Mouse (Mus musculus) testis, postnatal 10 days (tissue): ENCODE data around the gene Snx33.
A peak's percentile ranks its signal among the peaks of the same experiment; 100 is the strongest.
"Not testable (repeated sequence)": the region's sequence is repeated elsewhere in the genome, so short reads cannot be mapped to it uniquely, and the experiment has no call there.

ENCODE experiments used
- DNase-seq: peaks from one replicate; pipeline ENCODE4 v3.0.0; 2021; ENCODE audit warnings: low spot score

The Snx33 gene

DNA sequence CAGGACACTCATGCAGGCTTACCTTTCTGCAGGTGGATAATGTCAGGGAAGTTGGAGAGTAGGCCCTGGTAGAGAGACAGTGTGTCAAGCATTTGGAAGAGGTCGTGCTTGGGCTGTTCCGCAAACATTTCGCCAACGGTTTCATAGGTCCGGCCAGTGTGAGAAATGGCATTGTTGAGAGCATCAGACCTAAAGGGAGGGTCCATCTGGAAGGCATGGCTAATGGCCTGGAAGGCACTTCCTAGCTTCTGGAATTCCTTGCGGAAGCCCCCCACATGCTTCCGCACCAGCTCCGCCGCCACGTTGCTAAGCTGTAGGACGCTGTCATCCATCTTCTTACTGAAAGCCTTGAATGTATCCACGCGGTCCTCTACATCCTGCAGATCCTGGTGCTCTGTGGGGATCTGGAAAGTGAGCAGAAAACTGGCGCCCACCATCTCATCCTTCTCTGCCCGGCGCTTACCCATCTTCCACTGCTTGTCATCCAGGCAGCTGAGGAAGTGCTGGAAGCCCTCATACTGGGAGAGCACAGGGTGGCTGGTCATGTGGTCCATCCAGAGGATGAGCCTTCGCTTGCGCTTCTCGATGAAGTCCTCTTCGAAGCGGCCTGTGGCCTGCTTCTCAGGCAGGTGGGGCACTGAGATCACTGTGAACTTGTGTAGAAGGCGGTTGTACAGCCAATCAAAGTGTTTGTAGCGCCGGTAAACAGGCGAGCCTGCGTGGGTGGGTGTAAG is 2.7 kb downstream of the Snx33 start:
- peak; percentile 51 for DNase-seq

DNA sequence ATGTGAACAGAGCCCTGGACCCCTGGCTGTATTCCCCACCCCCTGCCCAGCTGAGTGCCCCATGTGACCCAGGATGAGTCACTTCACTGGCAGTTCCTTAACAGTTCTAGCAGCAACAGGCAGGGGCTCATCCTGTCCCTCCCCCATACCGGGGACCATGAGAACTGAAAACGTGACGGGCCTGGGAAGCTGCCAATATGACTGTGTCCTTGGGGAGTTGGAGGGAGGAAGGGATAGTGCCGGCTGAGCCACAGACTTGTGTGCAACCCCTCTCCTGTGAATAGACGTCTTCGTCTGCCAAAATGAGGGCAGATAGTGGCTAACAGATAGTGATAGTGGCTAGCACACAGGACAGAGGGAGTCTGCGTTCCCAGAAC is 3.5 kb downstream of the Snx33 start:
- peak; percentile 95 for DNase-seq

DNA sequence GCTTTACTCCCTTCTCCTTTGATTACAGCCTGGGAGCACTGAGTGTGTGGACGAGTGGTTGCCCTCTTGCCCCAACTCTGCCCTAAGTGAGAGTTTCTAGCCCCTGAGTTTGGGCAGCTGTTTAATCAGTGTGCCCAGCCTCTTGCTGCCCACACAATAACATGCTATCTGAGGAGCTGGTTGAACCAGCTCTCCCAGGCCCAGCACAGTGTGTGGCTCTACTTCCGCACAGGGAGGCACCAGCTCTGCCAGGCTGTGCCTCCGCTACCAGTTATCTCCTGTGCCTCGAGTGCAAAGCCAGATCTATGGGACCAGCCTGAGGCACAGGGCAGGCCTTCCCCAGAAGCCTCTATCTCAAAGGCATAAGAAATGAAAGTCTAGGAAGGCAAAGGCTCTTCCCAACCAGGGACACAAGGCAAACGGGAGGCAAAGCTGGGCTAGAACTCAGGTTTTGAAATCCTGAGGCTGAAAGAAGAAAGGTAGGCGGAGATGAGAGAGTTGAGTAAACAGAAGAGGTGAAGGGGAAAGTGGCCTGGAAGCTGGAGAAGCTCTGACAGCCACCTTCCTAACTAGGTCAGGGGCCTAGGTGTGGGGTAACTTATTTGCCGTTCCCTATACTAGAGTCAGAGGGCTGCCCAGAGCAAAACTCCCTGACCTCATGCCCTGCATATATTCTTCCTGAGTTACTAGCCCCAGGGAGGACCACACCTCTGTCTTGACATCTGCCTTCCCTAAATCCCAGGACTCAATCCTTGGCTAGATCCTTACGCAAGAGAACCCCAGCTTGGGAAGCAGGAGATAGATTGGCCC is 4.1 kb downstream of the Snx33 start:
- DNase-seq = no peak

DNA sequence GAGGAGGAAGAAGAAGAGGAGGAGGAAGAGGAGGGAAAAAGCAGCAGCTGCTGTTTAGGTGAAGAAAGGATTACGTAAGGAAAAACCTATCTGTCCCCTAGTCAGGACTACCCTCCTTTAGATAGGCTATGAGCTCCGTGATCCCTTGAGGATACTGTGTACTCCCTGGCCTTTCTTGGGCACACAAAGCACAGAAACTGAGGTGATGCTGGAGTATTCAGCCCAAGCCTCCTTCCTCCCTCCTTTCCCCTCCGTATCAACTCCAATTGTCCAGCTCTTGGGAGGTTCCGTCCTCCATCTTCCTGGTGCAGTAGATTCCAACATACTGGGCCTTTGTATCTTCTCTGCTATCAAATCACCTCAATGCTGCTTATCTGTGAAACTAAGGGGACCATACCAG is 5.4 kb downstream of the Snx33 start:
- no peak for DNase-seq

DNA sequence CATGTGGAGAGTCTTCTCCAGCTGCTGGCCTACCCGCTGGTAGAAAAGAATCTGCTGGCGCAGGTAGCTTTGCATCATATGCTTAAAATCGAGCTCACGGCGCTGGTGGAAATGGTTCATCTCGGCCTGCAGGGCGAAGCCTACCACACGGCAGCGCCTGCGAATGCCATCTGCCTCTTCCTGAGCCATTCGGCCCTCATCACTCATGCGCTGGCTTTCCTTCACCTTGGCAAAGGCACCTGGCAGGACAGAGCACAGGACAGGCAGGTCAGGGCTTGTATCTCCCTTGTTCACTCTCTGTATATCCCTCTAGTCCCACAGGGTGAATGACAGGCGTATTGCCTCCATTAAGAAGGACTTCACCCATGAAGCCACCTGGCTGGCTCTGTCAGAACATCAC is 9.7 kb downstream of the Snx33 start:
- no peak for DNase-seq

DNA sequence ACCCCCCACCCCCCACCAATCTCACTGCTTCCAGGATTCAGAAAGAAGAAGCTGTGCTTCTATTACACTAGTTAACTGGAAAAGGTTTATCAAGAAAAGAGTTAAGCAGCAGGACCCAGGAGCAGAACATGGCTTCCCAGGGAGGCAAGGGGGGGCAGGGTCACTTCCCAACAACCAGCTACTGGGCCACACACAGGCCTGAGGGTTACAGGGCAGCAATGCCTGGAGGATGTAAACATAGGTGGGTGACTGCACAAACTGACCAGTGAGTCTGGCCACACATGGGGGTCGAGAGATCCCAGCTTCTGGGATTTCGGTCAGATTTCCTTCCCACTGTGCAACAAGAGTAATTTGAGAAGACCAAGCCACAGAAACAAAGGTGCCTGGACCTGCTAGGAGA is 11.0 kb downstream of the Snx33 start:
- DNase-seq = no peak

DNA sequence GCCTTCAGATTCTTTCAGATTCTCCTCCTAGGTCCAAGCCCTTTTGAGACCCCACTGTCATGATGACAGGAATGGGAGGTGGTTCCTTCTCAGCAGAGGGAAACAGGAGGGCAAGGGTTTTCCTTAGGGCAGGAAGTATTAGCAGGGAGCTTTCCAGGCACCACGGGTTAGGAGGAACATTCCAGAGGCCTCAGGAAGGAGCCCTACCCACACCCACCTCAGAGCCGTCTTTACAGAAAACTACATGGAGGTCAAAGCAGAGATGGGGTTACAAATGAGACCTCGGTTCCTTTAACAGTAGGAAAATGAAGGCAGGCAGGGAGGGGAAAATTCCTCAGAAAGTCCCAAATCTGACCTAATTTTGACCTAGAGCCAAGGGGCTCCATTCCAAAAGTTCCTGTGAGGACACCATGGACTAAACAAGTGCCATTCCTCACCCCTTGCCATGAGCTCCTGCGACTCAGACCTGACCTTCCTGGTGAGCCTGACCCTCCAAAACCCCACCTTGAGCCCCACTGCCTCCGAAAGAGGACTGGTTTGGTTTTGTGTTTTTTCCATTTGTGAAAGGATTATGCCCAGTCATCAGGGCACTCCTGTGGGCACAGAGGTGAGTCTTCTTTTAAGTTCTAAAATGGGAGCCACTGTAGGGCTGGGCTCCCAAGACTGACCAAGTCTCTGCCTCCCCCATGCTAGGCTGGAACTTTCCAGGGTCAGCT is 12.3 kb downstream of the Snx33 start:
- no peak for DNase-seq

DNA sequence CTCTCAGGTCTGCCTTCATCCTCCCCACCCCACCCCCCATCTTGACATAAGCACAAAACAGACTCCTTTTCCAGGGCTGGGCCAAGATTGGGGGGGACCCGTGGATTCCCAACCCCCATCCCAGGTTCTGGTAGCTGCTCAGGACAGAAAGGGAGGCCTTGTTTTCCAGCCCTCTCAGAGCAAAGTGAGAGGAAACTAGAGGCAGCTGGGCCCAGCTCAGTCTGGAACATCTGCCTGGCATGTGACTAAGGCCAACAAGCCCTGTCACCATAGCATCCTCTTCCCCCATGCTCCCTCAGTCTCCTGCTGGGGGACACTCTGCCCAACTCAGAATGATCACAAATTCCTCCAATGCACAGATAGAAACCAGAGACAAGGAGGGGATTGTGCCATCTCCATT is 13.1 kb downstream of the Snx33 start:
- DNase-seq = no peak

DNA sequence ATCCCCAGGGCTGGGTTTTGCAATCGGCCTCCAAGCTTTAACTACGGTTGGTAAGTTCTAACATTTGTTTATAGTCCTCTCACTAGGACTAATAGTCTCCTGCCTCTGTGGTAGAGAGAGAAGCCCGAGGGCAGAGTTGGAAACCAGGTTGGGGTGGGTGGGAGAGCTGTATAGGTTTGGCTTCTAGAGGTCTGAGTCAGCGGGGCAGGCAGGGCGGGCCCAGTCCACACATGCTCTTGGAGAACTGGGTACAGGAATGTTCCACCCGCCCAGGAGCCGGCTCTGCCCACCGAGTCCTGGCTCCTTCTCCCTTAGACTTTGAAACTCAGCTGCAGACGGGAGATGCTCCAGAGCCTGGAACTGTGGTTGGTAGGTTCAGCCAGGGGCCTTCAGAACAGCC is 14.2 kb downstream of the Snx33 start:
- DNase-seq = no peak

DNA sequence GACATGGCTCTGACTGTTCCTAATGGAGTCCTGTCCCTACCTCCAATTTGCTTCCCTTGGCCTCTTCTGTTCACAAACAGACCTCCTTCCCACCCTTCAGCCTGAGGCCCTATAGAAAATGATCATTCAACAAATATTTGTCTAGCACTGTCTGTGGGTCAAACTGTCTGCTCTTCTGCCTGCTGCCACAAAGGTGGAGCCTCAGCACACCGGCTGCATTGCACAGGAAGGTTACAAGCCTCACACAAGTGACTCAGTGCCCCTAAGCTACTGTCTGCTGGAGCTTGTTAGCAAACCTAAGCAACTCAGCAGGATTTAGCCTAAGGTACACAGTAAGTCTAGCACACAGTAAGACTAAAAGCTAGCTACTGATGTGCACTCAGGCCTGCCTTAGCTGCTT is 17.2 kb downstream of the Snx33 start:
- DNase-seq = no peak

DNA sequence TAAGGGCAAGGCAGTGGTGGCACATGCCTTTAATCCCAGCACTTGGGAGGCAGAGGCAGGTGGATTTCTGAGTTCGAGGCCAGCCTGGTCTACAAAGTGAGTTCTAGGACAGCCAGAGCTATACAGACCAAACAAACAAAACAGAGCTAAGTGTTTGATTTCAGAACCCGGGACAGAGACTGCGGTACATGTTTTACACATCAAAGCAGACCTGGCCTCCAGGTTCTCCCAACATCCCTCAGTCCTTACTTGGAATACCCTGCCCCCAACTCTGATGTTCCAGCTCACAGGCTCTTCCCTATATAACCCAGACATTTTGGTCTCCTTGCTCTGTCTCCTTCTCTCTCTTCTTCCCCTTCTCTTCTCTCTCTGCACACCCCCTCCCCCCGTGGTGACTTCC is 18.2 kb downstream of the Snx33 start:
- DNase-seq = not testable (repeated sequence)

DNA sequence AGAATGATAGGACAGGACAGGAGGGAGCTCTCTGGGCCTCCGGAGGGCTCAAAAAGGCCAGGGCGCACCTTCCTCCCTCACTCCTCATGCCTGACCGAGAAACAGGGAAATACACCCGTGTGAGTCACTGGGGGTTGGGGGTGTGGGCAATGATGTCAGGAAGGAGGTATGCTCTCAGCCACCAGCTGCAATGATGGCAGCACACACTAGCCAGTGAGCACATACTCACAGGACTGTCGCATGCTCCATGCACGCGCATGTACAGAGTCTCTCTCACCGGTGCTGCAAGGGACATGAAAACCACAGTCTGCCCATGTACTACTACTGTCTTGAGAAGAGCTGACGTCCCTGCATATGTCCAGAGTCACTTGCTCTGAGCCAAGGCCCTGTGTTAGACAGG is 20.6 kb downstream of the Snx33 start:
- DNase-seq = no peak

DNA sequence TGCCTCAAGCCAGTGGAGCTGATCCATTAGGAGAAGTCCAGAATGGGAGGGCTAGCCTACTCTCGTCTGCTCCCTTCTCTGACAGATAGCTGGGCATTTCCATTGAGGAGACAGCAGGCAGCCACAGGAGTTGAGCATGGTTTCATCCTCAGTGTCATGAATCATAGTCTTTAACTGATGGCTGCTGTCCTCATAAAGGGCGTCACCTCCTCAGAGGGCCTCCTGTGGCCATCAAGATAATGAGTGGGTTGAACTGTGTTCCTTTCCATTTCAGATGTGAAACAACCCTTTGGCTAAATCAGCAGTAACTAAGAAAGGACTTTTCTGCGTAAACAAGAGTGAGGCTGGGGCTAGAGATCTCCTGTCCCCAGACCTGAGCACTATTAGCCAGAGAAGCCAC is 24.5 kb downstream of the Snx33 start:
- DNase-seq = no peak

DNA sequence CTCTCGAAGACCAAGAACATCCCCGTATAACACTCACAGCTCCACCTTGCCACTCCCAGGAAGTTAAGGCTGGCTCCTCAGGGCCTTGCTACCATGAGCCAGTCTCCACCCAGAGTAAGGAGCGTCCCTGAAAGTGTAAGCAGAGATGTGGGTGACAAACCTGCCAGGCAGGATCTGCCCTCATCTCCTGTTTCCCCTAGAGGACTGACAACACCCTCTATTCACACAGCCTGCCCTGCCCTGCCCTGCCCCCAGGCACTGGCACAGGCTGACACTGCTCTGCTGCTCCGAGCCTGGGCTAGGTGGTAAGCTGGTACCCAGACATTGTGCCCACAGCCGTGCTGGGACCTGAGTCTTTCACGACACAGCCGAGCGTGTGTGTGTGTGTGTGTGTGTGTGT is 27.0 kb downstream of the Snx33 start:
- DNase-seq = no peak

DNA sequence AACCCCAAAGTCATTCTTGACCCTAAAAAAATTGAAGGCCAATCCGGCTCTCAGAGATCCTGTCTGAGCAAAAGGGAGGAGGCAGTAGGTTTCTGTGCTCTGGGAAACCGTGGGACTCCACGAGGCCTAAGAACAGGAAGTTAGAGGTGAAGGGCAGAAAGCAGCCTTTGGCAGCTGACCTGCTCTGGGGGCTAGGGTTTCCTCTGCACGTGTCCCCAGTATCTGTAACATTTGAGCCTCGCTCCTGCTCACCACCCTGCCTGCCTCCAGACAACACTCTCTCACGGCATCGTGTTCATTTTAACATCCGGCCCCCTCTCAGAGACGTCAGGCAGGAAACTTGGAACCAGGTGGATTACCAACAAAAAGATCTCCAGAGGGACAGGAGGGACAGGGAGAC is 27.6 kb downstream of the Snx33 start:
- DNase-seq = no peak

DNA sequence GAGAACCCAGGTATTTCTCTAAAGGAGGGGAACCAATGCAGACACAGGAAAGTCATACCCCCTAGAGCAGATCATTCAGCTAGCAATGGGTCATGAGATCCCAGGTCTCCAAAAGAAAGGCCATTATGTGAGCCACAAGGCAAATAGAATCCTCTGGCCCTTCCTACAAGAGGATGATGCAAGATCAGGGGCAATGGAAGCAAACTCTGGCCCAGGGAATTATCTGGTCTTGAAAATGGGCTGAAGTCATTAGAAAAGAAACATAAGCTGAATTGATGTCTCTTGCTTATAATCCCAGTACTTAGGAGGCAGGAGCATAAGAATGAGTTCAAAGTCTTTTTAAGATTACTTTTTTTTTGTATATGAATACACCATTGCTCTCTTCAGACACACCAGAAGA is 28.1 kb downstream of the Snx33 start:
- DNase-seq = no peak

DNA sequence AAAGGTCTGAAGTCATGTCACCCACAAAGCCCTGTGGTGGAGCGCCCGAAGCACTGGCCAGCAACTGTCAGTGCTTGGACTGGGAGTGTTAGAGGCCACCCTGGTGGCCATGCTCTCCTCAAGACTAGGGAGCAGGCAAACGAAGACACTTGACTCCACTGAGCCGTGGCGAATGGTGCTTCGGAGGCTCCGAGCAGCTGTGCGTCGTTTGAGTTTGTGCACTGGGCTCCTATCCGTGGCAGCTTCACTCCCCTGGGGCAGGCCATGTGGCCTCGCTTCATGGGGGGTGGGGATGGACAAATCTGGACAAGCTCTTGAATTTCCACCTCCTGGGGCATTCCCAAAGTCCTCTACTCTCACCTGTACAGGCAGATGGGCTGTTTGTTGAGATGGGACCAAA is 28.8 kb downstream of the Snx33 start:
- no peak for DNase-seq

DNA sequence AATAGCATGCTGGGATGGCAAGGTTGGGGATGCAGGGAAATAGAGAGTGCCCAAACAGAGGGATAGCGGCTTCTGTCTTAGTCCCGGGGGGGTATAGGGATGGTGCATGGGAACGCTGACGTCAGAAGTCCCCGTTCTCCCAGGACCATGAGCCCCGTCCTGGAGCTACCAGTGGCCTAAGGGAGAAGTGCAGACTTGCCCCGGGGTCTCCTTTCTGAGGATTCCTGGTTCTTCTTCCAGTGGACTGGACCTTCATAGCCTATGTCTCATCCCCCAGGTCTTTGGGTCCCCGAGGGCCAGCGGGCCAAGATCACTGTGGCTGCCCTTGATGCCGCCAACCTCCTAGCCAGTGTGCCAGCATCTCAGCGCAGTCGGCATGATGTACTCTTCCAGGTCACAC is 31.4 kb downstream of the Snx33 start:
- DNase-seq = no peak

DNA sequence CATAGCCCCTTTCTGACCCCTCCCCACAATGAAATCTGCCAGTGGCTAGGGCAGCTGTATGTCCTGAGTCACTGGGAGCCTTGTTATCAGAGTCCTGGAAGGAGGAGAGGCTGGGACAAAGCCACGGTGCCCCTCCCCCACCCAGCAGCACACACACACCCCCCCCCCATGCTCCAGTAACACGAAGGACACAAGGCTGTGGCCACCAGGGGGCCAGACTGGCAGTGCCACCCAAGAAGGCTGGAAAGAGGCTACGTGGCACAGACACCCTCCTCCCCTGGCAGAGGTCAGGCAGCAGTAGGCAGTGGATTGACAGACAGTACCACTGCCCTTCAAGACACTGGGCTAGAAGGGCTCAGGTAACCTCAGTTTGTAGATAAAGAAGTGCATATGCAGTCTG is 34.2 kb downstream of the Snx33 start:
- peak; percentile 84 for DNase-seq

DNA sequence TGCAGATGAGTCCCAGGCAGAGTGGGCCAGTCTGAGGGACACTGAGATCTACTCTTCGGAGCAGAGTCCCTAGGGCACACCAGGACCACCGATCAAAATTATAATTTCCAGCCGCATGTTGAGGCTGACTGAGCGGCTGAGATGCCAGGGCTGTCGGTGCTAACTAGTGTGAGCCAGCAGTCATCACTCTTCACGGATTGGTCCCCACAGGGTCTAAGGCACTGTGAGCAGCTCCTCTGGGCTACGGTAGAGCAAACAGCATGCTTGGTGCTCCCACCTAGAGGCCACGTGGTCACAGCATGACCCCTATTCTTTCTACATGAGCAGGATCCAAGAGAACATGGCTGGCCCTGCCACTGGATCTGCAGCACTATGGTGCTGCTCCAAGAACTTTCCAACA is 34.9 kb downstream of the Snx33 start:
- no peak for DNase-seq

DNA sequence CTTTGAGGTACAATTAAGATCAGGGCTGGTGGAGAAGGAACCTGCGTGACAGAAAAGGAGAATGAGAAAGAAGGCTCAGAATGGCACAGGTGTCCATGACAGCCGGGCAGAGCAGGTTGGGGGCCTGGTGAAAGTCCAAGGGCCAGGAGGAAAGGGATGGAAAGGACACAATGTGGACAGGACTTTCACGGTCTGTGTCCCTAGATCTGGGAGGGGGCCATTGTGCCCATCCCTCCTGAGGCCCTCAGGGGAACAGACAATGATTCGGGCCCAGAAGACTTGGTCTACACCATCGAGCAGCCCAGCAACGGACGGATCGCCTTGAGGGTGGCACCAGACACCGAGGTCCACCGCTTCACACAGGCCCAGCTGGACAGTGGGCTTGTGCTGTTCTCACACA is 36.1 kb downstream of the Snx33 start:
- DNase-seq = no peak

DNA sequence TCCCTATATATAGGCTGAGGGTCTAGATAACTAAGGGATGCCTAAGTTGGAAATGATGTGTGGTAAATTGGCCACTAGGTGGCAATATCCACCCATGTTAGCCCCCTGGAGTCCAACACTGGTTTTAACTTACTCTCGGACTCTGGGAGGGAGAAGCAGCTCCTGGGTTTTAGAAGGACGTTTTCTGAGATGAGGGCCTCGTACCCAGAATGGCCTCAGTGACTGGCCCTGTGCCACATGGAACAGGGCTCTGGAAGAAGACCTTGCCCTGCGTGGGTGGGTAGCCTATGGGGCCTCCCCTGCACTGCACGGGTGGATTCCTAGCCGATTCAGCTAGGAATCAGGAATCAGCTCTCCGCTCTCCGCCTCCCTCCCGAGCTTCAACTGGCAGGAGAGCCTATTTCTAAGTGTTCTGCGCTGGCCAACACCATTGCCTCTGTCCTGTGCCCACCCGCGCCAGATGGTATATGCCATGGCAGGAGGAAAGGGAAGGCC is 36.6 kb downstream of the Snx33 start:
- DNase-seq = peak; percentile 82
